Mouse (Mus musculus) stomach, postnatal 0 days (tissue): Measurements from ENCODE around the gene Fars2. TPM values are rescaled to one million over a fixed set of nuclear protein-coding genes. Genes with fewer than 3 reads are reported as not detected.

Experiments
- ATAC-seq: fragments of 200-750 bp; cut with Nextera tagmentation; 2 replicates; pipeline ENCODE4 v1.8.0; 2017; ENCODE audit not compliant: low FRiP score, low TSS enrichment
- DNase-seq: peaks from one replicate; pipeline ENCODE4 v3.0.0-alpha.2; 2016; ENCODE audit warnings: low spot score
- H3K27ac ChIP-seq: fragments of 300-500 bp; sonication (generic); replicated peaks from 2 replicates; pipeline ENCODE4 v1.5.1; 2014; ENCODE audit warnings: mild to moderate bottlenecking, control low read depth
- H3K27me3 ChIP-seq: fragments of 300-500 bp; sonication (generic); 2 replicates; pipeline ENCODE4 v1.6.1; 2014; ENCODE audit warnings: low read length; ENCODE audit not compliant: control insufficient read depth, insufficient read depth
- H3K36me3 ChIP-seq: fragments of 300-500 bp; sonication (generic); 2 replicates; pipeline ENCODE4 v1.6.1; 2014; ENCODE audit warnings: low read length, mixed read lengths; ENCODE audit not compliant: control insufficient read depth, insufficient read depth
- H3K4me1 ChIP-seq: fragments of 300-500 bp; sonication (generic); replicated peaks from 2 replicates; pipeline ENCODE4 v1.6.1; 2014; ENCODE audit warnings: antibody characterized with exemption; ENCODE audit not compliant: control insufficient read depth, insufficient read depth
- H3K4me2 ChIP-seq: fragments of 300-500 bp; sonication (generic); replicated peaks from 2 replicates; pipeline ENCODE4 v1.6.1; 2014; ENCODE audit warnings: low read depth, mild to moderate bottlenecking, control low read depth, moderate library complexity
- H3K4me3 ChIP-seq: fragments of 300-500 bp; sonication (generic); 2 replicates; pipeline ENCODE4 v1.5.1; 2014; ENCODE audit warnings: low read depth, low read length, control low read depth
- H3K9ac ChIP-seq: fragments of 300-500 bp; sonication (generic); 2 replicates; pipeline ENCODE4 v1.6.1; 2014; ENCODE audit warnings: mild to moderate bottlenecking, low read length, control low read depth, mixed read lengths
- H3K9me3 ChIP-seq: fragments of 300-500 bp; sonication (generic); 2 replicates; pipeline ENCODE4 v1.6.1; 2016; ENCODE audit warnings: low read length; ENCODE audit not compliant: control insufficient read depth
- CTCF ChIP-seq: IDR thresholded peaks from 2 replicates; pipeline ENCODE4 v1.5.1; 2016; ENCODE audit warnings: antibody characterized with exemption, low read depth, mild to moderate bottlenecking, moderate library complexity
- EP300 ChIP-seq: optimal IDR thresholded peaks from 2 replicates; pipeline ENCODE3; 2016; ENCODE audit warnings: antibody characterized with exemption
- WGBS: fragments of 180-500 bp; shearing (Covaris S2); extraction: QIAGEN DNeasy Blood & Tissue Kit; methylation state at CpG from one replicate; pipeline ENCODE4 v1.1.7; 2014; 5-methylcytosine and 5-hydroxymethylcytosine counted together
- polyA plus RNA-seq: library from polyadenylated mRNA; unstranded; fragments of >200 nt; fragmentation: Nextera tagmentation; extraction: Ambion mirVana; gene quantifications from 2 replicates; pipeline ENCODE4 v1.2.1, GENCODE M21; 2015

Fars2 gene
- polyA plus RNA-seq, 1 experiment from 2014 or later = 31.7 TPM

GRCm38 (mm10) chr13:36528223-36528895 lies 411.1 kb downstream of the Fars2 start:
- Histone ChIP-seq H3K4me3 (no peak overlapping the region), H3K9me3 (no peaks in the 10 kb centered on the region), H3K27ac (peak overlapping the region; percentile 18; the same call in 1 of the 2 replicates), H3K4me2 (no peak overlapping the region), H3K36me3 (no peaks in the 10 kb centered on the region), H3K27me3 (no peaks in the 10 kb centered on the region), H3K9ac (no peak overlapping the region), H3K4me1 (no peaks in the 10 kb centered on the region)
- 57% methylated on average over 8 of the region's 8 CpGs for WGBS
- no peak for DNase-seq
- TF ChIP-seq EP300 (no peak), CTCF (no peak)
- ATAC-seq = no peak

GRCm38 (mm10) chr13:36529467-36530039 lies 412.3 kb downstream of the Fars2 start:
- Histone ChIP-seq H3K9ac (no peak overlapping the region), H3K4me3 (no peak overlapping the region), H3K36me3 (no peaks in the 10 kb centered on the region), H3K9me3 (no peaks in the 10 kb centered on the region), H3K27me3 (no peaks in the 10 kb centered on the region), H3K4me1 (no peaks in the 10 kb centered on the region), H3K4me2 (no peak overlapping the region), H3K27ac (no peak overlapping the region)
- DNase-seq = no peak
- TF ChIP-seq CTCF (no peak), EP300 (no peak)
- no peak for ATAC-seq
- WGBS = 50% methylated on average over 5 of the region's 5 CpGs

GRCm38 (mm10) chr13:36530852-36531251 lies 413.6 kb downstream of the Fars2 start:
- 86% methylated on average over 1 of the region's 1 CpGs for WGBS
- ATAC-seq = 0 out of 2 replicates have a peak, but pooled peaks have one; percentile 28

GRCm38 (mm10) chr13:36531893-36532292 lies 414.7 kb downstream of the Fars2 start:
- H3K36me3 ChIP-seq = no peaks in the 10 kb centered on the region
- TF ChIP-seq CTCF = no peak
- TF ChIP-seq EP300 = no peak
- no peaks in the 10 kb centered on the region for H3K4me1 ChIP-seq
- H3K9ac ChIP-seq = no peak overlapping the region
- H3K27ac ChIP-seq = no peak overlapping the region
- ATAC-seq = no peak
- no peak overlapping the region for H3K4me3 ChIP-seq
- H3K27me3 ChIP-seq = no peaks in the 10 kb centered on the region
- 82% methylated on average over 3 of the region's 3 CpGs for WGBS
- no peaks in the 10 kb centered on the region for H3K9me3 ChIP-seq
- DNase-seq = no peak
- no peak overlapping the region for H3K4me2 ChIP-seq

More at GRCm38 (mm10) chr13:36530852-36531251, 413.6 kb downstream of the Fars2 start:
- H3K4me2 ChIP-seq = no peak overlapping the region
- H3K27ac ChIP-seq = no peak overlapping the region
- H3K4me1 ChIP-seq = no peaks in the 10 kb centered on the region
- H3K4me3 ChIP-seq = no peak overlapping the region
- H3K27me3 ChIP-seq = no peaks in the 10 kb centered on the region
- no peak overlapping the region for H3K9ac ChIP-seq
- TF ChIP-seq CTCF = no peak
- no peak for TF ChIP-seq EP300
- no peaks in the 10 kb centered on the region for H3K36me3 ChIP-seq
- no peak for DNase-seq
- no peaks in the 10 kb centered on the region for H3K9me3 ChIP-seq

GRCm38 (mm10) chr13:36533071-36533470 lies 415.9 kb downstream of the Fars2 start:
- ATAC-seq = no peak
- Histone ChIP-seq H3K4me3 (no peak overlapping the region), H3K27me3 (no peaks in the 10 kb centered on the region), H3K9ac (no peak overlapping the region), H3K4me1 (no peaks in the 10 kb centered on the region), H3K27ac (no peak overlapping the region), H3K9me3 (no peaks in the 10 kb centered on the region), H3K4me2 (no peak overlapping the region), H3K36me3 (no peaks in the 10 kb centered on the region)
- 94% methylated on average over 5 of the region's 5 CpGs for WGBS
- DNase-seq = no peak
- TF ChIP-seq CTCF (no peak), EP300 (no peak)

- WGBS = 72% methylated on average over 7 of the region's 7 CpGs
- no peak for ATAC-seq
- H3K27me3 ChIP-seq = no peaks in the 10 kb centered on the region
- H3K27ac ChIP-seq = no peak overlapping the region
- no peak overlapping the region for H3K9ac ChIP-seq
- TF ChIP-seq CTCF = no peak
- H3K4me3 ChIP-seq = no peak overlapping the region
- H3K4me1 ChIP-seq = no peaks in the 10 kb centered on the region
- no peaks in the 10 kb centered on the region for H3K9me3 ChIP-seq
- no peak overlapping the region for H3K4me2 ChIP-seq
- no peaks in the 10 kb centered on the region for H3K36me3 ChIP-seq
- DNase-seq = no peak
These were observed 416.3 kb downstream of the Fars2 start for GRCm38 (mm10) chr13:36533518-36533917.
